Mouse (Mus musculus): ENCODE measurements around the gene Ceacam19.

- no peak for TF ChIP-seq POLR2A (IDR thresholded peaks at IDR 0.05; ENCODE audit: control insufficient read depth, extremely low read depth, insufficient read depth, low read length, poor library complexity)
- TF ChIP-seq CTCF (IDR thresholded peaks at IDR 0.05; ENCODE audit: borderline replicate concordance, control insufficient read depth, extremely low read depth, insufficient read depth, low read length, poor library complexity) = no peak
Observed at GRCm38 (mm10) chr7:19867751-19868399, 19.9 kb downstream of the Ceacam19 start.

All from thymus, adult 2 months (tissue).